Mouse (Mus musculus) embryo, embryonic 11 days (tissue): ENCODE measurements at regions not wholly inside any gene's neighbourhood (a gene's known extent, or its start where the extent isn't known, plus 50 kb on each side); places are given as distances from the start of the nearest gene placed in this dataset.
"Not testable (repeated sequence)": the region's sequence is repeated elsewhere in the genome, so short reads cannot be mapped to it uniquely, and the experiment has no call there.

Experiments
- DNase-seq: peaks from one replicate; pipeline ENCODE4 v3.0.0-alpha.2; 2015

DNA sequence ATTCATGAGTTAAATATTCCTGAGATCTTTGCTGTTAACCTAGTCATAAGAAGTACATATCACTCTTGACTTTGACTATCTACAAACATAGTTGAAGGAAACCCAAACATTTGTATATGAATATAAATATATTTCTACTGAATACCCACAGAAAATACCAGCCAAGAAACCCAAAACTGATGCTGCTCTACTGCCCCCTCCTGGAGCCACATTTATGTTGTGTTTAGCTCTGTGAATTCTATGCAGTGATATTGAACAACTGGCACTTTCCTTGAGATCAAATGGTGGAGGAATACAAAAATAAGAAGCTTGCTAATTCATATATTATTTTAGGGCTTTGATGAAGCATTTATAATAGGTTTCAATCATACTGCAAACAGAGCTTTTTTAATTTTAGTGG is 89.7 kb upstream of the Mageb16 start:
- peak; percentile 5 for DNase-seq

DNA sequence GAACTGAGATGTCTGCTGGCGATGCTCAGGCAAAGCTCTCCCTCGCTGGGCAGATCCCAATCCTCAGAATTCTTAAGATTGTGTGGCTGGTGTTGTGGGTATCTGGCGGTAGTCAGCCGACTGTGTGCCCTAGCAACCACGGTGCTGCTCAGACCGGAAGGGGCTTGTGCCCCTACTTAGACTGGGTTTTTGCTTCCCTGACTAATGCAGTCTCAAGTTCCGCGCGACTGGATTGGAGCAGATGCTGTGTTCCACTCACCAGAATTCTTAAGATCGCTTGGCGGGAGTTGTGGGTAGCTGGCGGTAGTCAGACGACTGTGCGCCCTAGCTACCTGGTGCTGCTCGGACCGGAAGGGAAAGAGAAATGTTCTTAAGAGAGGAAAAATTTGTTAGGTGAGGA is 87.4 kb upstream of the Mageb16 start:
- not testable (repeated sequence) for DNase-seq
